Mouse (Mus musculus): ENCODE data around the gene Pla2g5. TPM values are rescaled to one million over a fixed set of nuclear protein-coding genes. Genes with fewer than 3 reads are reported as not detected.

Gene Pla2g5
- total and polyA plus RNA-seq, 2 experiments from 2014 or later: 6.2 to 9.2 TPM

DNA sequence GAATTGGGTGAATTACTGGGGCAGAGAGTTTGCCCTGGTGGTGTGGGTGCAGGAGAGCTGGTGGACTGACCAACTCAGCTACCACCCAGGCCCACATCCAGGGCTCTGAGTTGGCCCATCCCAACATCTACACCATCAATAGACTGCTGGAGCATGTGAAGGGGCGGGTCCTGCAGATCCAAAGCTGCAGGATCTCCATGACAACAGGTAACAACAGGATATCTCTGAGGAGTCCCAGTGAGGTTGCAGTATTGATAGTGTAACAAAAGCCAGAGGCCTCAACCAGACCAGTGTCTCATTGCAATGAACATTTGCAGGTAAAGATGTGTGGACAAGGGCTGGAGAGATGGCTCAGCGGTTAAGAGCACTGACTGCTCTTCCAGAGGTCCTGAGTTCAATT lies 42.2 kb downstream of the Pla2g5 start:
- DNase-seq (ENCODE audit: low spot score): no peak
- H3K27ac ChIP-seq (ENCODE audit: low read depth): no peak overlapping the region
- no peak for TF ChIP-seq EP300 (IDR thresholded peaks at IDR 0.05; ENCODE audit: low read depth)
- no peak for TF ChIP-seq CTCF (IDR thresholded peaks at IDR 0.05; ENCODE audit: low read depth)
- H3K4me1 ChIP-seq (ENCODE audit: control insufficient read depth, insufficient read depth): peaks cover 16% of the 10 kb centered on the region; the same call in 1 of the 2 replicates
- WGBS: 84% methylated on average over 2 of the region's 2 CpGs
- peaks cover 25% of the 10 kb centered on the region for H3K27me3 ChIP-seq (ENCODE audit: control insufficient read depth, insufficient read depth, low read length)
- no peak for ATAC-seq (ENCODE audit: insufficient read depth, low read depth)
- H3K4me2 ChIP-seq (ENCODE audit: low read depth, low read length): no peak overlapping the region
- H3K9ac ChIP-seq (replicated peaks; ENCODE audit: low read depth, low read length): no peak overlapping the region
- no peaks in the 10 kb centered on the region for H3K36me3 ChIP-seq (replicated peaks; ENCODE audit: control insufficient read depth, insufficient read depth, low read length)
- H3K9me3 ChIP-seq (replicated peaks; ENCODE audit: control insufficient read depth, low read length): peaks cover 5% of the 10 kb centered on the region; the same call in 1 of the 2 replicates
- H3K4me3 ChIP-seq (ENCODE audit: low read depth, low read length): no peak overlapping the region

DNA sequence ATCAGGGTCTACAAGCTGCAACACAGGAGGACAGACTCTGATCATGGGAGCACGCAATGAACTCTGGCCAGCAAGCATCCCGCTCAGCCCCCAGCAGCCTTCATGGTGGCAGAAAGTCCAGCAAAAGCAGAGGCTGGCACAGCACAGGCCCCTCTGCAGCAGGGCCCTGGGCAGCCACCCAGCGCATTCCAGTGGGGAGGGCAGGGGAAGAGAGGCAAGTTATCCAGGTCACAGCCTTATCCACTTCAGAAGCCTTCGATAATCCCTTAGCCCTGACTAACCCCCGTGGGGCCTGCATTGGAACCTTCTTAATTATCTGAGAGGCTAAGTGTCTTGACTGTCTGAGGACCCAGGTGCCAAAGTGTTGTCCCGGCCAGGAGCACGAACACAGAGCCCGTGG lies 44.2 kb downstream of the Pla2g5 start:
- no peak overlapping the region for H3K4me3 ChIP-seq (ENCODE audit: low read depth, low read length)
- no peak overlapping the region for H3K4me2 ChIP-seq (ENCODE audit: low read depth, low read length)
- DNase-seq (ENCODE audit: low spot score) (peak; percentile 71), ATAC-seq (ENCODE audit: insufficient read depth, low read depth) (peak; percentile 91)
- 29% methylated on average over 8 of the region's 8 CpGs for WGBS
- no peak overlapping the region for H3K9ac ChIP-seq (replicated peaks; ENCODE audit: low read depth, low read length)
- H3K36me3 ChIP-seq (replicated peaks; ENCODE audit: control insufficient read depth, insufficient read depth, low read length): no peaks in the 10 kb centered on the region
- H3K9me3 ChIP-seq (replicated peaks; ENCODE audit: control insufficient read depth, low read length): peaks cover 5% of the 10 kb centered on the region; the same call in 1 of the 2 replicates
- TF ChIP-seq CTCF (IDR thresholded peaks at IDR 0.05; ENCODE audit: low read depth) (no peak), EP300 (IDR thresholded peaks at IDR 0.05; ENCODE audit: low read depth) (no peak)
- peaks cover 43% of the 10 kb centered on the region for H3K27me3 ChIP-seq (ENCODE audit: control insufficient read depth, insufficient read depth, low read length)
- H3K27ac ChIP-seq (ENCODE audit: low read depth): no peak overlapping the region
- peaks cover 12% of the 10 kb centered on the region; the same call in 1 of the 2 replicates for H3K4me1 ChIP-seq (ENCODE audit: control insufficient read depth, insufficient read depth)

DNA sequence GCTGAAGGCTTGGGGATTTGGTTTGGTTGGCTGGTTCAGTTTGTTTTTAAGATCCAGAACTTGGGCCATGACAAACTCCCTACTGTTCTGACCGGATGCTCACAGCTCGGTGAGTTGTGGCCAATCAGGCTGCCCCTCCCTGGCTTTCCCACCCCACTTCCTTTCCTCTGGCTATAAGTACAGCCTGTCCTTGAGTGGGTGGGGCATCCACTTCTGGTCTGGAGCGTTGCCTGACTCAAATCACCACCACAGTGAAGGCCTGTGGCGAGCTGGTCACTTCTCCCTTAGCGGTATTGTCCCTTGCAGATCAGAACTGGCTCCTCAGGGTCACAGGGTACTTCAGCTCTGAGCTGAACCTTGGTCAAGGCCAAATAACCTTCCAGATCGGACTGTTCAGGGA lies 45.5 kb downstream of the Pla2g5 start:
- Histone ChIP-seq H3K27me3 (ENCODE audit: control insufficient read depth, insufficient read depth, low read length) (peaks cover 52% of the 10 kb centered on the region), H3K36me3 (replicated peaks; ENCODE audit: control insufficient read depth, insufficient read depth, low read length) (no peaks in the 10 kb centered on the region), H3K4me1 (ENCODE audit: control insufficient read depth, insufficient read depth) (peaks cover 12% of the 10 kb centered on the region; the same call in 1 of the 2 replicates), H3K9ac (replicated peaks; ENCODE audit: low read depth, low read length) (no peak overlapping the region), H3K4me3 (ENCODE audit: low read depth, low read length) (no peak overlapping the region), H3K4me2 (ENCODE audit: low read depth, low read length) (no peak overlapping the region), H3K9me3 (replicated peaks; ENCODE audit: control insufficient read depth, low read length) (0 out of 2 replicates have a peak, but pooled peaks cover 5% of the 10 kb centered on the region), H3K27ac (ENCODE audit: low read depth) (no peak overlapping the region)
- ATAC-seq (ENCODE audit: insufficient read depth, low read depth) (peak; percentile 30; the same call in 1 of the 2 replicates), DNase-seq (ENCODE audit: low spot score) (no peak)
- TF ChIP-seq CTCF (IDR thresholded peaks at IDR 0.05; ENCODE audit: low read depth) (no peak), EP300 (IDR thresholded peaks at IDR 0.05; ENCODE audit: low read depth) (no peak)
- 55% methylated on average over 6 of the region's 6 CpGs for WGBS

DNA sequence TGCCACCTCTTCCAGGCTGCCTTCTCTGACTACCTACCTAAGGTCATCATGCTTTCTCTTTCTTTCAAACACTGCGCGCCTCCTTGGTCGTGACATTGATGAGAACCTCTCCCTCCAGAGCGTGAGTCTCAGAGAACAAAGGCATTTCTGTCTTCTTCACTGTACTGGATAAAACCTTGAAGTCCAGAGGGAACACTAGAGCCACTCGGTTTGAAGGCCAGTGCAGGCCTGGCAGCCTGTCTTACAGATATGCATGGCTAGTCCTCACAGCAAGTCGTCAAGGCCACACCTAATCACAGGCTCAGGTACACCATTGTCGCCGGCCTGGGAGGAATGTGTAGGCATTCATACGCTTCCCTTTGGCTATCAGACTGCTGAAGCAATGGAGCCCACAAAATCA lies 47.1 kb downstream of the Pla2g5 start:
- no peaks in the 10 kb centered on the region for H3K9me3 ChIP-seq (replicated peaks; ENCODE audit: control insufficient read depth, low read length)
- H3K4me2 ChIP-seq (ENCODE audit: low read depth, low read length): no peak overlapping the region
- TF ChIP-seq CTCF (IDR thresholded peaks at IDR 0.05; ENCODE audit: low read depth) (no peak), EP300 (IDR thresholded peaks at IDR 0.05; ENCODE audit: low read depth) (no peak)
- DNase-seq (ENCODE audit: low spot score) (no peak), ATAC-seq (ENCODE audit: insufficient read depth, low read depth) (no peak)
- peaks cover 12% of the 10 kb centered on the region; the same call in 1 of the 2 replicates for H3K4me1 ChIP-seq (ENCODE audit: control insufficient read depth, insufficient read depth)
- peaks cover 63% of the 10 kb centered on the region for H3K27me3 ChIP-seq (ENCODE audit: control insufficient read depth, insufficient read depth, low read length)
- H3K27ac ChIP-seq (ENCODE audit: low read depth): no peak overlapping the region
- 81% methylated on average over 9 of the region's 9 CpGs for WGBS
- H3K9ac ChIP-seq (replicated peaks; ENCODE audit: low read depth, low read length): no peak overlapping the region
- no peak overlapping the region for H3K4me3 ChIP-seq (ENCODE audit: low read depth, low read length)
- no peaks in the 10 kb centered on the region for H3K36me3 ChIP-seq (replicated peaks; ENCODE audit: control insufficient read depth, insufficient read depth, low read length)

DNA sequence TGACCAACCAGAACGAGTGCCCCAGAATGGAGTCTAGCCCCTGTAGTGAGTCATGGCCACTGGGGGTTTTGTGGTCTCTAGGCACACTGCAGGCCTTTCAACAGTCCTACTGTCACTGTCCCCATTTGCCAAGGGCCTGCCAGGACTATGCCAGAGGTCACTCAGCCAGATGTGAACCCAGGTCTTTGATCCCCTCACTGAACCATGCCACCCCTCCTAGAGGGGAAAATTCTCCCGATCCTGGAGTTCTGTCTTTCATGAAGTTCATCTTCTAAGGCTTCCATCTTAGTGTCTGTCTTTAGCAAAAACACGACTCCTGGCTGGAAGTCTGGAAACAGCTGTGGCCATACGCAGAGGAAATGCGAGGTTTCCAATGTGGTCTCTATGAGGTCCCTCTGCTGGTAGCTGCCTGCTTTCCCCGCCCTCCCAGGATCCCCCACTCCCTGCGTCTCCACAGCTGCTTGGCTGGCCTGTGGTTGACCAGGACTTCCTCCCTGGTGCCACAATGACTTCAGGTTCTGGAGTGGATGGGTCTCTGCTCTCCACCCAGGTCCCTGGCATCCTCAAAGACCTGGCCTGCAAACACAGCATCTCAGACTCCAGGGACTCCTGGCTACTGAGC lies 56.3 kb downstream of the Pla2g5 start:
- H3K4me2 ChIP-seq (ENCODE audit: low read depth, low read length): no peak overlapping the region
- no peak for DNase-seq (ENCODE audit: low spot score)
- H3K9me3 ChIP-seq (replicated peaks; ENCODE audit: control insufficient read depth, low read length): no peaks in the 10 kb centered on the region

DNA sequence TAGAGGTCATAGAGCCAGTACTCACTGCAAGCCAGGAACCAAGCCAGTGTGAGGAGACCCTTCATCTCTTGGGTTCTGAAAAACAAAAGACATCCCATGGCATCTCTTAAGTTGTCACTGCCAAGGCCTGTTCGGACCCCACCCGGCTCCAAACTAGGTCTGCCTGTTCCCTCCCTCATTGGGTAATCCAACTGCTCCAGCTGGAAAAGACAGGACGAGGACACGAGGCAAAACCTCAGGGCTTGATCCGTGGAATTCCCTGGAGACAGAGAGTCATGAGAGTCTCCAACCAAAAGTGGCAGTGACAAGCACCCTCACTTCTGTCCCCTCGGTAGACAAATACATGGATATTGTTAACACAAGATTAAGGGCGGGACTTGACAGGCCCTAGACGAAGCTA lies 57.1 kb downstream of the Pla2g5 start:
- no peak for DNase-seq (ENCODE audit: low spot score)
- Histone ChIP-seq H3K36me3 (replicated peaks; ENCODE audit: control insufficient read depth, insufficient read depth, low read length) (no peaks in the 10 kb centered on the region), H3K4me3 (ENCODE audit: low read depth, low read length) (no peak overlapping the region), H3K4me1 (ENCODE audit: control insufficient read depth, insufficient read depth) (no peaks in the 10 kb centered on the region), H3K27ac (ENCODE audit: low read depth) (no peak overlapping the region), H3K4me2 (ENCODE audit: low read depth, low read length) (no peak overlapping the region), H3K27me3 (ENCODE audit: control insufficient read depth, insufficient read depth, low read length) (peaks cover 30% of the 10 kb centered on the region), H3K9me3 (replicated peaks; ENCODE audit: control insufficient read depth, low read length) (no peaks in the 10 kb centered on the region), H3K9ac (replicated peaks; ENCODE audit: low read depth, low read length) (no peak overlapping the region)
- ATAC-seq (ENCODE audit: insufficient read depth, low read depth): no peak
- WGBS: 71% methylated on average over 8 of the region's 8 CpGs
- TF ChIP-seq EP300 (IDR thresholded peaks at IDR 0.05; ENCODE audit: low read depth) (no peak), CTCF (IDR thresholded peaks at IDR 0.05; ENCODE audit: low read depth) (no peak)

More for the DNA sequence above, 56.3 kb downstream of the Pla2g5 start:
- no peak for TF ChIP-seq CTCF (IDR thresholded peaks at IDR 0.05; ENCODE audit: low read depth)
- TF ChIP-seq EP300 (IDR thresholded peaks at IDR 0.05; ENCODE audit: low read depth): no peak
- H3K9ac ChIP-seq (replicated peaks; ENCODE audit: low read depth, low read length): no peak overlapping the region
- H3K27ac ChIP-seq (ENCODE audit: low read depth): no peak overlapping the region
- H3K4me1 ChIP-seq (ENCODE audit: control insufficient read depth, insufficient read depth): no peaks in the 10 kb centered on the region
- WGBS: 56% methylated on average over 7 of the region's 7 CpGs
- peaks cover 38% of the 10 kb centered on the region for H3K27me3 ChIP-seq (ENCODE audit: control insufficient read depth, insufficient read depth, low read length)
- H3K4me3 ChIP-seq (ENCODE audit: low read depth, low read length): no peak overlapping the region
- H3K36me3 ChIP-seq (replicated peaks; ENCODE audit: control insufficient read depth, insufficient read depth, low read length): no peaks in the 10 kb centered on the region
- ATAC-seq (ENCODE audit: insufficient read depth, low read depth): 0 out of 2 replicates have a peak, but pooled peaks have one; percentile 39
